Mouse (Mus musculus) midbrain, embryonic 11.5 days (tissue): Measurements from ENCODE around the gene H2-Q2. TPM values are rescaled to one million over a fixed set of nuclear protein-coding genes. Genes with fewer than 3 reads are reported as not detected.
"Not testable (repeated sequence)": the region's sequence is repeated elsewhere in the genome, so short reads cannot be mapped to it uniquely, and the experiment has no call there.

ENCODE experiments used
- ATAC-seq: fragments of 200-750 bp; cut with Nextera tagmentation; 2 replicates; pipeline ENCODE4 v1.8.0; 2017; ENCODE audit warnings: moderate TSS enrichment, moderate library complexity; ENCODE audit not compliant: low FRiP score
- DNase-seq: peaks from one replicate; pipeline ENCODE4 v3.0.0; 2015; ENCODE audit warnings: low spot score; ENCODE audit errors: missing footprints
- H3K27ac ChIP-seq: fragments of 300-500 bp; sonication (generic); 2 replicates; pipeline ENCODE4 v1.5.1; 2014; ENCODE audit warnings: low read depth, low read length
- H3K27me3 ChIP-seq: fragments of 300-500 bp; sonication (generic); 2 replicates; pipeline ENCODE4 v1.6.1; 2014; ENCODE audit warnings: mild to moderate bottlenecking, low read length, moderate library complexity, mixed read lengths; ENCODE audit not compliant: control insufficient read depth, insufficient read depth
- H3K36me3 ChIP-seq: fragments of 300-500 bp; sonication (generic); 2 replicates; pipeline ENCODE4 v1.6.1; 2014; ENCODE audit warnings: mild to moderate bottlenecking, low read length, moderate library complexity, mixed read lengths; ENCODE audit not compliant: control insufficient read depth, insufficient read depth
- H3K4me1 ChIP-seq: fragments of 300-500 bp; sonication (generic); 2 replicates; pipeline ENCODE4 v1.6.1; 2014; ENCODE audit warnings: low read length; ENCODE audit not compliant: control insufficient read depth, insufficient read depth
- H3K4me2 ChIP-seq: fragments of 300-500 bp; sonication (generic); 2 replicates; pipeline ENCODE4 v1.6.1; 2014; ENCODE audit warnings: mild to moderate bottlenecking, moderate library complexity
- H3K4me3 ChIP-seq: fragments of 300-500 bp; sonication (generic); 2 replicates; pipeline ENCODE4 v1.5.1; 2014; ENCODE audit warnings: low read depth, low read length
- H3K9ac ChIP-seq: fragments of 300-500 bp; sonication (generic); 2 replicates; pipeline ENCODE4 v1.6.1; 2014; ENCODE audit warnings: low read length
- H3K9me3 ChIP-seq: fragments of 300-500 bp; sonication (generic); 2 replicates; pipeline ENCODE4 v1.6.1; 2016; ENCODE audit warnings: low read length; ENCODE audit not compliant: control insufficient read depth
- WGBS: fragments of 180-500 bp; shearing (Covaris S2); extraction: QIAGEN DNeasy Blood & Tissue Kit; methylation state at CpG from one replicate; pipeline ENCODE4 v1.1.7; 2014; 5-methylcytosine and 5-hydroxymethylcytosine counted together
- polyA plus RNA-seq: library from polyadenylated mRNA; unstranded; fragments of >200 nt; fragmentation: Nextera tagmentation; extraction: Ambion mirVana; gene quantifications from 2 replicates; pipeline ENCODE4 v1.2.1, GENCODE M21; 2014

H2-Q2 gene
- polyA plus RNA-seq, result 0.22 and 0.34 TPM in 2 replicates

DNA sequence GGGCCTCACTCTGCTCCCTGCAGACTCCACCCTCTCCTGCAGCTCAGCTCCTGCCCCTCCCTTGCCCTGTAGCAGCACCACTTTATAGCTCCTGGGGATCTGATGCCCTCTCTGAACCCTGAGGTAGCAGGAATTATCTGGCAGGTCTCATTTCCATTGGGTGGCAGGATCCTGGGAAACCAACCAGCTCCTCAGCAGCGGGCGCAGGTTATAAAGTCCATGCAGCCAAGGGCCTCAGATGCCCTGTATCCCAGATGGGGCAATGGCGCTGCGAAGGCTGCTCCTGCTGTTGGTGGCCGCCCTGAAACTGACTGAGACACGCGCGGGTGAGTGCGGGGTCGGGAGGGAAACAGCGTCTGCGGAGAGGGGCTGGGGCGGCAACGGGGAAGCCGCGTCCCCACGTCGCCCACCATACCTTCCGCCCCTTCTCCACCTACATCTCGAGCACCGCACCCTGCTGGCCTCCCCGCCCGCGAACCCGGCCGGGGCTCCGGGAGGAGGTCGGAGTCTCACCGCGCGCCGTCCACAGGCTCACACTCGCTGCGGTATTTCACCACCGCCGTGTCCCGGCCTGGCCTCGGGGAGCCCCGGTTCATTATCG, at the start of gene H2-Q2:
H2-Q2 (plus strand) TSS at position 172 of the 601 bp plus-strand sequence.
- H3K27me3 ChIP-seq, result peaks cover 28% of the 10 kb centered on the region

DNA sequence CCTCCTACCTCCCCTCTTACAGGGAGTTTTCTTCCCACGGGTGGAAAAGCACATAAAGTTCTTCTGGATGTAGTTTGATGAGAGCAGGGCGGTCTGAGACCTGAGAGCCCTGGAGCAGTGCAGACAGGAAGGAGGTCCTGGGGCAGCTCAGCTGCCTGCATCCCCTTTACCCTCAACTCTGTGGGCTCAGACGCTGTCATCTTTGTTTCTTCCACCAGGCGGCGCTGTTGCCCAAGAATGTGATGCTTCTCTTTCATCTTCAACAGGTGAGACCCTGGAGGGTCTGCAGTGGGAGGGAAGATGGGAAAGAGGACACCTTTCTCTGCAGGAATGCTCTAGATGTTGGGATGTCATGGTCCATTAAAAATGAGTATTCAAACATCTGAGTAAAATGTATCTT, 46.2 kb upstream of the H2-Q2 start:
- not testable (repeated sequence) for H3K9ac ChIP-seq, ATAC-seq, H3K4me3 ChIP-seq, H3K4me1 ChIP-seq, H3K27me3 ChIP-seq, H3K36me3 ChIP-seq, H3K4me2 ChIP-seq, H3K27ac ChIP-seq, H3K9me3 ChIP-seq
- peak; percentile 97 for DNase-seq
- 4% methylated on average over 5 of the region's 5 CpGs for WGBS

More for the DNA sequence above, at the start of gene H2-Q2:
- Histone ChIP-seq H3K9ac (peak within 1 kb of the TSS; percentile 40; the same call in 1 of the 2 replicates), H3K4me3 (peak within 1 kb of the TSS; percentile 39), H3K4me1 (peaks cover 5% of the 10 kb centered on the region; the same call in 1 of the 2 replicates), H3K27ac (no peak within 1 kb of the TSS), H3K9me3 (no peaks in the 10 kb centered on the region), H3K36me3 (no peaks in the 10 kb centered on the region), H3K4me2 (peak within 1 kb of the TSS; percentile 68)
- ATAC-seq, result no peak
- peak; percentile 89 for DNase-seq
- WGBS, result 2% methylated on average over 39 of the region's 40 CpGs

GRCm38 (mm10) chr17:35300261-35300945, 41.6 kb upstream of the H2-Q2 start:
- H3K9me3 ChIP-seq, H3K4me3 ChIP-seq, H3K9ac ChIP-seq, ATAC-seq, H3K27ac ChIP-seq, H3K36me3 ChIP-seq, DNase-seq, H3K27me3 ChIP-seq, H3K4me1 ChIP-seq, H3K4me2 ChIP-seq: not testable (repeated sequence)
- 86% methylated on average over 7 of the region's 7 CpGs for WGBS

GRCm38 (mm10) chr17:35301645-35302258, 40.3 kb upstream of the H2-Q2 start:
- Histone ChIP-seq H3K36me3 (no peaks in the 10 kb centered on the region), H3K4me3 (no peak overlapping the region), H3K4me2 (no peak overlapping the region), H3K4me1 (no peaks in the 10 kb centered on the region), H3K27ac (no peak overlapping the region), H3K27me3 (no peaks in the 10 kb centered on the region), H3K9me3 (no peaks in the 10 kb centered on the region), H3K9ac (no peak overlapping the region)
- ATAC-seq (peak; percentile 27; the same call in 1 of the 2 replicates), DNase-seq (peak; percentile 99)
- WGBS, result 25% methylated on average over 13 of the region's 13 CpGs

GRCm38 (mm10) chr17:35303271-35303670, 38.8 kb upstream of the H2-Q2 start:
- Histone ChIP-seq H3K4me3 (no peak overlapping the region), H3K9ac (no peak overlapping the region), H3K36me3 (no peaks in the 10 kb centered on the region), H3K4me2 (no peak overlapping the region), H3K27ac (no peak overlapping the region), H3K27me3 (no peaks in the 10 kb centered on the region), H3K4me1 (no peaks in the 10 kb centered on the region), H3K9me3 (no peaks in the 10 kb centered on the region)
- DNase-seq (no peak), ATAC-seq (no peak)
- 82% methylated on average over 2 of the region's 2 CpGs for WGBS

DNA sequence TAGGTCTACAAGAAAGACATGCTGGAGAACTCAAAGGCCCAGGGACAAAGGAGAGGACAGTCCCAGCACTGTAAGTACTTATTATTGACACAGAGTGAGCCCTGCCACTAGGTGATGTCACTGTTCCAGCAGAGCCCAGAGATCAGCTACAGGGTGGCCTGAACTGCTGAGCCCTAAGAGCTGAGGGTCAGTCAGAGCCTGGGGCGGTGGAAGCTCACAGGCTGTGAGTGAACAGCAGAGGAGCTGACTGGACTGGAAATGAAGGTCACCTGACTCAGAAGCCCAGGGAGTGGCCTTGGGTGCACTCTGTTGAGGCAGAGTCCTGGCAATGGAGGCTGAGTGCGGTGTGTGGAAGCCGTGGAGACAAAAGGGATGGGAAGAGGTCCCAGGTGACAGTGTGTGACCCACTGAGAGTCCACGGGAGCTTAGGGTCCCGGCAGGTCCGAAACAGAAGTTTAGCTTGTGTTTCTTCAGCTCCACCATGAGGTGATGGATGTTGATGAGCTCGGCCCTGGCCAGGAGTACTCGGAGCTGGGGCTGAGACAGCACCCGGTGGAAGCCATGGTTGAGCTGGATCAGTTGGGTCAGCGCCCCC, 38.2 kb upstream of the H2-Q2 start:
- no peak overlapping the region for H3K4me3 ChIP-seq
- no peaks in the 10 kb centered on the region for H3K9me3 ChIP-seq
- no peak overlapping the region for H3K27ac ChIP-seq
- DNase-seq (no peak), ATAC-seq (no peak)
- H3K36me3 ChIP-seq, result no peaks in the 10 kb centered on the region
- no peak overlapping the region for H3K9ac ChIP-seq
- no peak overlapping the region for H3K4me2 ChIP-seq
- no peaks in the 10 kb centered on the region for H3K27me3 ChIP-seq
- WGBS, result 87% methylated on average over 10 of the region's 10 CpGs
- no peaks in the 10 kb centered on the region for H3K4me1 ChIP-seq

DNA sequence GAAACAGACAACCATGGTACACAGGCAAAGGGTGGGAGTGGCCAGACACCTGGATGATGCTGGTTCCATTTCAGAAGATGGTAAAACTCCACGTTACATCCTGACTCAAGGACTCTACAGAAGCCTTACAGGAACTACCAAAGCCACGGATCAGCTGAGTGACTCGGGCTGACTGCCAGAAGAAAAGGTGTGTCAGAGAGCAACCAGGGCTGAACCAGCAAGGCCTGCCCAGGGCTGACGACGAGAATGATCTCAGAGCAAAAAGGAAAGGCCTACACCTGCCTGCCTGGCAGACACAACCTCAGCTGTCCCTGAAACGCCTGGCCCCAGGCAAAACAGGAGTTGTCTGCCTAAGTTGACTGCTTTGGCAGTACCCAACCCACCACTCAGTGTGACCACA, 37.6 kb upstream of the H2-Q2 start:
- Histone ChIP-seq H3K4me2 (no peak overlapping the region), H3K9me3 (no peaks in the 10 kb centered on the region), H3K9ac (no peak overlapping the region), H3K36me3 (no peaks in the 10 kb centered on the region), H3K4me3 (no peak overlapping the region), H3K27ac (no peak overlapping the region), H3K27me3 (no peaks in the 10 kb centered on the region), H3K4me1 (no peaks in the 10 kb centered on the region)
- DNase-seq, result no peak
- 74% methylated on average over 6 of the region's 6 CpGs for WGBS
- ATAC-seq, result no peak

DNA sequence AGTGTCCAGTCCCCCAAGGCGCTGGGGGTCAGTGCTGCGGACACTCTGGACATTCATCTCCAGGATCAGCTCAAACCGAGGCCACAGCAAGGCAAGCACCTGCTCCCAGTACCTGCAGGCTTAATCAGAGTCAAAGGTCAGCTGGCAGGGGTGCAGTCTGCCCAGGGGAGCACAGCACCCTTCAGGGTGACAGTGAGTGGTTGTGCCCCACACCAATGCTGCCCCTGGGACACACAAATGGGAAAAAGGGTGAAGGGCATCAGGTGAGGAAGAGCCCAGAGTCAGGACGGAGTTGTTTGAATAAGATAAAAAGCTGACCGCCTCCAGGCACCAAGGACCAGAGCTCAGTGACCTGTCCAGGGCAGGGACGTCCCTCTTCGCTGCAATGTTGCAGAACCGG, 37.1 kb upstream of the H2-Q2 start:
- not testable (repeated sequence) for ATAC-seq, H3K36me3 ChIP-seq, H3K27me3 ChIP-seq, H3K27ac ChIP-seq, DNase-seq, H3K9ac ChIP-seq, H3K4me2 ChIP-seq, H3K9me3 ChIP-seq, H3K4me3 ChIP-seq, H3K4me1 ChIP-seq
- 85% methylated on average over 8 of the region's 8 CpGs for WGBS

- Histone ChIP-seq H3K4me3 (no peak overlapping the region), H3K4me2 (no peak overlapping the region), H3K36me3 (no peaks in the 10 kb centered on the region), H3K27ac (no peak overlapping the region), H3K9ac (no peak overlapping the region), H3K4me1 (no peaks in the 10 kb centered on the region), H3K27me3 (peaks cover 15% of the 10 kb centered on the region), H3K9me3 (no peaks in the 10 kb centered on the region)
- ATAC-seq, result no peak
- no peak for DNase-seq
Observed at GRCm38 (mm10) chr17:35318671-35319070, 23.4 kb upstream of the H2-Q2 start.
